Mouse (Mus musculus) limb, embryonic 13.5 days (tissue): ENCODE measurements around the gene Dab1. TPM values are rescaled to one million over a fixed set of nuclear protein-coding genes. Genes with fewer than 3 reads are reported as not detected.

Experiments used
- ATAC-seq: fragments of 200-750 bp; cut with Nextera tagmentation; 2 replicates; pipeline ENCODE4 v1.8.0; 2017; ENCODE audit warnings: low read depth, moderate number of reproducible peaks, moderate TSS enrichment; ENCODE audit not compliant: low FRiP score
- H3K27ac ChIP-seq: fragments of 300-500 bp; sonication (generic); 2 replicates; pipeline ENCODE4 v1.5.1; 2015; ENCODE audit warnings: inconsistent platforms, mild to moderate bottlenecking, moderate library complexity
- H3K27me3 ChIP-seq: fragments of 300-500 bp; sonication (generic); 2 replicates; pipeline ENCODE4 v1.6.1; 2015; ENCODE audit warnings: mild to moderate bottlenecking, inconsistent platforms
- H3K36me3 ChIP-seq: fragments of 300-500 bp; sonication (generic); 2 replicates; pipeline ENCODE4 v1.6.1; 2015; ENCODE audit warnings: inconsistent platforms, mild to moderate bottlenecking, moderate library complexity
- H3K4me1 ChIP-seq: fragments of 300-500 bp; sonication (generic); 2 replicates; pipeline ENCODE4 v1.6.1; 2015; ENCODE audit warnings: inconsistent platforms
- H3K4me2 ChIP-seq: fragments of 300-500 bp; sonication (generic); replicated peaks from 2 replicates; pipeline ENCODE4 v1.6.1; 2015; ENCODE audit warnings: inconsistent platforms, mild to moderate bottlenecking, moderate library complexity
- H3K4me3 ChIP-seq: fragments of 300-500 bp; sonication (generic); 2 replicates; pipeline ENCODE4 v1.5.1; 2015; ENCODE audit warnings: moderate library complexity, mild to moderate bottlenecking, inconsistent platforms
- H3K9ac ChIP-seq: fragments of 300-500 bp; sonication (generic); 2 replicates; pipeline ENCODE4 v1.6.1; 2015; ENCODE audit warnings: mild to moderate bottlenecking, inconsistent platforms
- H3K9me3 ChIP-seq: fragments of 300-500 bp; sonication (generic); 2 replicates; pipeline ENCODE4 v1.6.1; 2016; ENCODE audit warnings: inconsistent platforms
- WGBS: fragments of 180-500 bp; shearing (Covaris S2); methylation state at CpG from one replicate; pipeline ENCODE4 v1.1.7; 2015; 5-methylcytosine and 5-hydroxymethylcytosine counted together
- polyA plus RNA-seq: library from polyadenylated mRNA; unstranded; fragments of >200 nt; fragmentation: Nextera tagmentation; extraction: Ambion mirVana; gene quantifications from 2 replicates; pipeline ENCODE4 v1.2.1, GENCODE M21; 2015

Dab1 gene
- polyA plus RNA-seq, 1 experiment from 2014 or later = 24.7 TPM

GRCm38 (mm10) chr4:104723527-104724045 lies 1104.4 kb downstream of the Dab1 start:
- Histone ChIP-seq H3K4me1 (peaks cover 22% of the 10 kb centered on the region), H3K27me3 (peaks cover 29% of the 10 kb centered on the region), H3K4me2 (peak overlapping the region; percentile 41), H3K4me3 (no peak overlapping the region), H3K27ac (no peak overlapping the region), H3K36me3 (no peaks in the 10 kb centered on the region), H3K9ac (no peak overlapping the region), H3K9me3 (no peaks in the 10 kb centered on the region)
- WGBS = 56% methylated on average over 6 of the region's 6 CpGs
- no peak for ATAC-seq

DNA sequence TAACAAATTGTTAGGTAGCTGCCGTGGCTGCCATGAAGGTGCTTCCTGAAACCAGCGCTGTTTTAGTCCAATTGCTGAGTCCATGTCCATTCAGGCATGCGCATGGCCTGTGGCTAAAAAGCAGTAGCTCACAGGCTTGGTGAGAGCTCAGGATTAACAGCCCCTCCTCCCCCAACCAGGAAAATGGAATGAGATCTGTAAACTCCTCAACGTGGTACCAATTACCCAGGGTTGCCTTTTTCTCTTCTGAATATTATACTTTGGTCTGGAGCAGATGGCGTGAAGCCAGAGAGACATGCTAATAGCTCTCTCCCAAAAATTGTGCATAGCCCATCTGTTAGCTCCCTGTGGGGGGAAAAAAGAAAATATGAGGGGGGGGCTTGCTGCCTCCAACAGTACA lies 1105.1 kb downstream of the Dab1 start:
- Histone ChIP-seq H3K27ac (no peak overlapping the region), H3K36me3 (no peaks in the 10 kb centered on the region), H3K27me3 (peaks cover 23% of the 10 kb centered on the region), H3K9me3 (no peaks in the 10 kb centered on the region), H3K4me2 (peak overlapping the region; percentile 41), H3K4me3 (no peak overlapping the region), H3K9ac (no peak overlapping the region), H3K4me1 (peaks cover 18% of the 10 kb centered on the region)
- ATAC-seq = no peak
- 15% methylated on average over 5 of the region's 5 CpGs for WGBS

DNA sequence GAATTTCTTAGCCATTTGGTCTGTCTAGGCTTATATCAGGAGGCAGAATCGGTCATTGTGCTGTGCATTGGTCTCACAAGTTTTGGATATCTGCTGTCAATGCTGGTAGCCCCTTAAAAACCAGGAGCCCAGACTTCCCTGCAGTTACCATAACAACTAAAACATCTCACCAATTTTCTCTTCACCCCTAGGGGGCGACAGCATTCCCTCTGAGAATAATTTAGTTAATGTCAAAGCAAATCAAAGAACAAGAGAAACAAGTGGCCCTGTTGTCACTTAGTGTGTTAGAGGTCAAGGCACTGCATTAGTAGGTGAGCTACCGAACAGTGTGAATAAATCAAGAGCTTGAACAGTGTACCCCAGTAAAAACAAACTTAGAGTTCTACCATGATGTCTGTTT lies 1106.5 kb downstream of the Dab1 start:
- ATAC-seq = no peak

DNA sequence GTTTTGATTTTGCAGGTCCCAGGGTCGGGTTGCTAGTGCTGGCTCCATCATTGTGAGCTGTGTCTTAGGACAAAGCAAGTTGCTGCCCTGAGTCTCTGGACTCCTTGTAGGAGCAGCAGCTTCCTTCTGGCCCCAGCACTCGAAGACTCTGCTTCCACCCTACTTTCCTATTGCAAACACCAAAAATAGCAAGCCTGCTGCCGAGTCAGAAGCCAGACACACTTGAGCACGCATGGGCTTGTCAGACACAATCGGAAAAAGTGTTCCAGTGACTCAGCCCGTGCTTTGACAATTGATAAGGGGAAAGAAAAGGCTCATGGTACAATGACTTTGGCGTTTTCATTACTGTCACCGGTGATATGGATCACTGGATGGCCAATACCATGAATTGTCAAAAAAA lies 1110.0 kb downstream of the Dab1 start:
- Histone ChIP-seq H3K27ac (no peak overlapping the region), H3K4me1 (peaks cover 7% of the 10 kb centered on the region), H3K9ac (no peak overlapping the region), H3K27me3 (no peaks in the 10 kb centered on the region), H3K4me3 (no peak overlapping the region), H3K4me2 (no peak overlapping the region), H3K9me3 (no peaks in the 10 kb centered on the region), H3K36me3 (no peaks in the 10 kb centered on the region)
- WGBS = 78% methylated on average over 8 of the region's 8 CpGs
- no peak for ATAC-seq

More for the DNA sequence above, 1106.5 kb downstream of the Dab1 start:
- no peak overlapping the region for H3K27ac ChIP-seq
- no peaks in the 10 kb centered on the region for H3K9me3 ChIP-seq
- WGBS = 53% methylated on average over 3 of the region's 3 CpGs
- no peaks in the 10 kb centered on the region for H3K36me3 ChIP-seq
- H3K9ac ChIP-seq = no peak overlapping the region
- peaks cover 17% of the 10 kb centered on the region for H3K4me1 ChIP-seq
- H3K4me2 ChIP-seq = no peak overlapping the region
- no peak overlapping the region for H3K4me3 ChIP-seq
- peaks cover 11% of the 10 kb centered on the region for H3K27me3 ChIP-seq

DNA sequence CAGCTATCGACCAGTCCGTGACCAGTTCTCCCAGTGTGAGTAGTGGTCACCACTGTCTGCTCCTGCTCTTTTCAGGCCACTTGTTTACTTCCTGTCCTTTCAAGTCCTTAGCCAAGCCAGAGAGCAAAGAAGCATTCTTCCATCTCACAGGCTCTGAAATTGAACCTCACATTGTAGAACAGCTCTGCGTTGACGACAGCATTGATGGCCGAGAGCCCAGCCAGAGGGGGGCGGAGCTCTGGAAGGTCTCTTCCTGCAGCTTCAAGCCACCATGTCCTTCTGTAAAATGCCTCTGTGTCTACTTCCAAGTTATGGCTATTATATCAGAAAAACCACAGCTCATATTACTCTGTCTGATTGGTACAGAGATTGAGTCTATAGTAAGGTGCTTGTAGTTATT lies 1127.3 kb downstream of the Dab1 start:
- 52% methylated on average over 6 of the region's 6 CpGs for WGBS
- Histone ChIP-seq H3K36me3 (no peaks in the 10 kb centered on the region), H3K4me1 (peaks cover 14% of the 10 kb centered on the region; the same call in 1 of the 2 replicates), H3K4me3 (no peak overlapping the region), H3K9me3 (no peaks in the 10 kb centered on the region), H3K4me2 (no peak overlapping the region), H3K9ac (no peak overlapping the region), H3K27ac (no peak overlapping the region), H3K27me3 (no peaks in the 10 kb centered on the region)
- no peak for ATAC-seq

DNA sequence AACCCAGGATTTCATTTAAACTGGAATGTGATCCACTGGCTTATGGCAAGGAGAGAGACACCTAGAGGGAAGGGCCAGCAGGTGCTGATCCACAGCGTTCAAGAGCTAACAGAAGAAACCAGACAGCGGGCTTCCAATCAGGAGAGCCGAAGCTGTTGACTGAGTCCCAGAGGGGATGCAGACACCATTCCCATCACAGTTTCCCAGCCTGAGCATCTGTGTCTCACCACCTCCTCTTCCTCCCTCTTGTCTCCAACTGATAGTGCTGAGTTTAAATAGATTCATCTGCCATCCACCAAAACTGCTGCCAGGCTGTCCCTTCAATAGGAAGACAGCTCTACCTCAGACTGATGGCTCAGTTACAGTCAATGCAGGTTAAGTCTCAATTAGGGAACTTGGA lies 1134.9 kb downstream of the Dab1 start:
- WGBS = 67% methylated on average over 3 of the region's 3 CpGs
- no peak for ATAC-seq
- Histone ChIP-seq H3K4me2 (no peak overlapping the region), H3K4me1 (no peaks in the 10 kb centered on the region), H3K9ac (no peak overlapping the region), H3K4me3 (no peak overlapping the region), H3K9me3 (no peaks in the 10 kb centered on the region), H3K27ac (no peak overlapping the region), H3K36me3 (no peaks in the 10 kb centered on the region), H3K27me3 (no peaks in the 10 kb centered on the region)

GRCm38 (mm10) chr4:104760878-104761624 lies 1141.9 kb downstream of the Dab1 start:
- no peak overlapping the region for H3K9ac ChIP-seq
- no peak overlapping the region for H3K4me2 ChIP-seq
- H3K4me3 ChIP-seq = no peak overlapping the region
- no peaks in the 10 kb centered on the region for H3K36me3 ChIP-seq
- ATAC-seq = no peak
- H3K27me3 ChIP-seq = peaks cover 7% of the 10 kb centered on the region; the same call in 1 of the 2 replicates
- H3K9me3 ChIP-seq = no peaks in the 10 kb centered on the region
- H3K27ac ChIP-seq = no peak overlapping the region
- 74% methylated on average over 13 of the region's 13 CpGs for WGBS
- no peaks in the 10 kb centered on the region for H3K4me1 ChIP-seq

DNA sequence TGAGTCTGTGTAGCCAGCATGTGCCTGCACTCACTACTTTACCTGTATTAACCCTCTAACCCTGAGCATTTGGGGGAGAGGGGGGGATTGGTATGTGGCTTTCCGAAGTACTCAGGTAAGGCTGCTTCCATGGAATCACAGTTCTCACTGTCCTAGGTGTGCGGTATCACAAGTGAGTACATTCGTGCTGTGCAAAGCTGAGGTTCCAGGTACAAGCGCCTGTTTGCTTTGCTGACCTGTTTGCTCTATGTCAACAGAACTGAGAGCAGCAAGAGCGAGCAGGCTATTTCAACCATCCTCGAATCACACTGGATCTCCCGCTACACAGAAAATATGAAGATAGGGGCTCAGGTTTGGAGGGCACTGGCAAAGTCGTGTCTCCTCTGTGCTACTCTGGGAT lies 1146.9 kb downstream of the Dab1 start, which contains the start of gene C8b:
Gene C8b (plus strand): TSS at position 253 of the 400 bp plus-strand sequence.
- H3K9me3 ChIP-seq = no peaks in the 10 kb centered on the region
- no peak for ATAC-seq
- no peaks in the 10 kb centered on the region for H3K4me1 ChIP-seq
- no peak within 1 kb of the TSS for H3K4me3 ChIP-seq
- WGBS = 92% methylated on average over 8 of the region's 8 CpGs
- H3K27me3 ChIP-seq = peaks cover 11% of the 10 kb centered on the region
- no peaks in the 10 kb centered on the region for H3K36me3 ChIP-seq
- H3K4me2 ChIP-seq = no peak within 1 kb of the TSS
- H3K27ac ChIP-seq = no peak within 1 kb of the TSS
- no peak within 1 kb of the TSS for H3K9ac ChIP-seq

GRCm38 (mm10) chr4:104768190-104768589 lies 1149.0 kb downstream of the Dab1 start:
- Histone ChIP-seq H3K27ac (no peak overlapping the region), H3K27me3 (peaks cover 9% of the 10 kb centered on the region; the same call in 1 of the 2 replicates), H3K9ac (no peak overlapping the region), H3K36me3 (no peaks in the 10 kb centered on the region), H3K4me3 (no peak overlapping the region), H3K4me2 (no peak overlapping the region), H3K9me3 (no peaks in the 10 kb centered on the region), H3K4me1 (no peaks in the 10 kb centered on the region)
- ATAC-seq = no peak
- WGBS = 91% methylated on average over 4 of the region's 4 CpGs

GRCm38 (mm10) chr4:104769602-104770001 lies 1150.4 kb downstream of the Dab1 start:
- Histone ChIP-seq H3K9ac (no peak overlapping the region), H3K9me3 (no peaks in the 10 kb centered on the region), H3K27me3 (peaks cover 7% of the 10 kb centered on the region; the same call in 1 of the 2 replicates), H3K4me3 (no peak overlapping the region), H3K4me1 (no peaks in the 10 kb centered on the region), H3K36me3 (no peaks in the 10 kb centered on the region), H3K27ac (no peak overlapping the region), H3K4me2 (no peak overlapping the region)
- no peak for ATAC-seq
- WGBS = 86% methylated on average over 8 of the region's 8 CpGs

- no peak for ATAC-seq
- Histone ChIP-seq H3K36me3 (no peaks in the 10 kb centered on the region), H3K27ac (no peak overlapping the region), H3K4me2 (no peak overlapping the region), H3K9me3 (no peaks in the 10 kb centered on the region), H3K27me3 (peaks cover 7% of the 10 kb centered on the region; the same call in 1 of the 2 replicates), H3K4me3 (no peak overlapping the region), H3K9ac (no peak overlapping the region), H3K4me1 (no peaks in the 10 kb centered on the region)
- WGBS = 60% methylated on average over 4 of the region's 4 CpGs
These were observed 1151.2 kb downstream of the Dab1 start for GRCm38 (mm10) chr4:104770331-104770730.

- Histone ChIP-seq H3K4me3 (no peak overlapping the region), H3K36me3 (no peaks in the 10 kb centered on the region), H3K4me1 (no peaks in the 10 kb centered on the region), H3K27me3 (no peaks in the 10 kb centered on the region), H3K9ac (no peak overlapping the region), H3K9me3 (no peaks in the 10 kb centered on the region), H3K27ac (no peak overlapping the region), H3K4me2 (no peak overlapping the region)
- ATAC-seq = no peak
- 71% methylated on average over 3 of the region's 3 CpGs for WGBS
These were observed 1156.4 kb downstream of the Dab1 start for GRCm38 (mm10) chr4:104775601-104776000.

DNA sequence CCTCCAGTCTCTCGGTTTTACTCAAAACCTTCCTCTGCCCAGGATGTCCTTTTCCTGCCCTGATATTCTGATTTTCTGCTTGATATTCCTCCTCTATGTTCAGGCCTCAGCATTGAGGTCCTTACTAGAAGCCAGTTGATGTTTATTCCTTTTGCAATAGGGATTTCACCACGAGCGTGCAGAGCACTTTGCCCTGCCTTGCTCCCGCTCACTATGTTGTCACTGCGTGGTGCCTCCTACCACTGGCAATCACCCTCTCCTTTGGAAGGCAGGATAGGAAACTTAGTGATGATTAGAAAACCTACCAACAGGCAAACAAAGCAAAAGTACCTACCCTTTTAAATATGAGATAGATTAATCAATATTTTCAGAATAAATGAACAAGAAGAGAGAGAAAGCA lies 1160.3 kb downstream of the Dab1 start:
- no peaks in the 10 kb centered on the region for H3K9me3 ChIP-seq
- WGBS = 90% methylated on average over 5 of the region's 5 CpGs

More for the DNA sequence above, 1160.3 kb downstream of the Dab1 start:
- no peak overlapping the region for H3K27ac ChIP-seq
- no peaks in the 10 kb centered on the region for H3K36me3 ChIP-seq
- no peak overlapping the region for H3K4me3 ChIP-seq
- H3K4me2 ChIP-seq = no peak overlapping the region
- no peaks in the 10 kb centered on the region for H3K27me3 ChIP-seq
- ATAC-seq = no peak
- H3K4me1 ChIP-seq = no peaks in the 10 kb centered on the region
- H3K9ac ChIP-seq = no peak overlapping the region
